ENCODE assay signal across 19 mouse cellular contexts in the genomic region with DNA sequence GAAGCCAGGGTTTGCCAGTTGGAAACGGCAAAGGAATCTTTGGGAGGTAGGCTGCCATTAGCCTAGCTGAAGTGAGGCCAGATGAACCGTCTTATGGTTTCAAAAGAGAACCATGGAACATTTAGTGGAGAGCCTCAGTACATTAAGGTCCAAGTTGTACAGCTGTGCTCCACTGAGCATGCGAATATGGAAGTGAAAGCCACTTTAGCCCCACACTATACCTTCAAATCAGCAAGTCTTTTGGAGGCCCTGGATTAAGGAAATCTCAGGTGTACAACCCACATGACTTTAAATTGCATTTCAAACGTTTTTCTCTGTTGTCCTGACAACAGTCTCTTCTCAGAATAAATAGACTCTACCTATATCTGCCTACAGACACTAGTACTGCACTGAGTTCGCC.
DNase-seq lines count a peak whose midpoint lies in the region; ATAC-seq and TF ChIP-seq lines count a peak whose summit lies in the region.
"Had no signal": no experiment of that assay in that cellular context is flagged by ENCODE, and none has a peak within 500 bp of the region (broad histone marks: within the 10 kb centered on the region; RNA-seq: fewer than 3 reads in every experiment).

No protein-coding gene starts in this region.

- DNase-seq in limb, embryonic 10.5 days (ENCODE audit: low spot score) = no peak
- DNase-seq in CH12.LX (ENCODE audit: extremely low read depth) = peak; percentile 42
- DNase-seq in cerebellum, adult 11-12 months = no peak
- DNase-seq: adrenal gland, adult 2 months; adrenal gland, postnatal 10 days; adrenal gland, postnatal 25 days; B cell, adult 2 months; cerebellum, adult 11 months; cerebellum, adult 2 months; cerebellum, adult 9-10 months; cerebellum, postnatal 10 days; cerebellum, postnatal 25 days had no signal

- TF ChIP-seq POLR2A in CH12.LX (IDR thresholded peaks at IDR 0.05; ENCODE audit: low read depth, low read length) = no peak

- peak; percentile 76; the same call in 1 of the 2 replicates for TF ChIP-seq EP300 in CH12.LX (IDR thresholded peaks at IDR 0.05; ENCODE audit: low read length)

- no peak overlapping the region for H3K4me3 ChIP-seq in limb, embryonic 15.5 days
- H3K4me3 ChIP-seq in limb, embryonic 10.5 days = no peak overlapping the region
- no peak overlapping the region for H3K4me3 ChIP-seq in CH12.LX (replicated peaks in 1 of 3; ENCODE audit: low read depth in 2 of 3, low read length in 2 of 3, poor library complexity in 1 of 3)
- H3K4me3 ChIP-seq: embryonic facial prominence, embryonic 10.5 days; embryonic facial prominence, embryonic 12.5 days; forebrain, embryonic 13.5 days had no signal

- WGBS in limb, embryonic 15.5 days = 59% methylated on average over 5 of the region's 5 CpGs
- 83% methylated on average over 5 of the region's 5 CpGs for WGBS in limb, embryonic 10.5 days

- H3K9me3 ChIP-seq in limb, embryonic 15.5 days = no peaks in the 10 kb centered on the region
- no peaks in the 10 kb centered on the region for H3K9me3 ChIP-seq in limb, embryonic 10.5 days (replicated peaks)
- H3K9me3 ChIP-seq in CH12.LX (replicated peaks; ENCODE audit: low read length) = no peaks in the 10 kb centered on the region
- H3K9me3 ChIP-seq: embryonic facial prominence, embryonic 10.5 days; embryonic facial prominence, embryonic 12.5 days; forebrain, embryonic 13.5 days had no signal

- H3K36me3 ChIP-seq in limb, embryonic 15.5 days = no peaks in the 10 kb centered on the region
- no peaks in the 10 kb centered on the region for H3K36me3 ChIP-seq in limb, embryonic 10.5 days
- H3K36me3 ChIP-seq in CH12.LX (replicated peaks in 1 of 2; ENCODE audit: control insufficient read depth in 1 of 2, insufficient read depth in 1 of 2, low read length in 1 of 2) = no peaks in the 10 kb centered on the region
- H3K36me3 ChIP-seq: embryonic facial prominence, embryonic 10.5 days; embryonic facial prominence, embryonic 12.5 days had no signal

- H3K27ac ChIP-seq in limb, embryonic 15.5 days = peak overlapping the region; percentile 34; the same call in 1 of the 2 replicates
- no peak overlapping the region for H3K27ac ChIP-seq in limb, embryonic 10.5 days
- H3K27ac ChIP-seq in CH12.LX (ENCODE audit: insufficient read depth, low read depth) = 0 out of 2 replicates have a peak overlapping the region, but pooled peaks have one; percentile 10
- H3K27ac ChIP-seq: embryonic facial prominence, embryonic 10.5 days; embryonic facial prominence, embryonic 12.5 days; forebrain, embryonic 13.5 days had no signal

- H3K4me2 ChIP-seq in limb, embryonic 15.5 days = no peak overlapping the region
- H3K4me2 ChIP-seq in CH12.LX (ENCODE audit: insufficient read depth, low read depth, poor library complexity, severe bottlenecking) = peak overlapping the region; percentile 58
- H3K4me2 ChIP-seq: embryonic facial prominence, embryonic 12.5 days; forebrain, embryonic 13.5 days had no signal

- no peak; the same call in 1 of the 2 replicates for ATAC-seq in limb, embryonic 15.5 days (ENCODE audit: insufficient number of reproducible peaks, low FRiP score, low TSS enrichment, low read depth)
- no peak for ATAC-seq in megakaryocyte progenitor cell, adult 5-6 weeks (replicated peaks; ENCODE audit: poor library complexity)
- ATAC-seq: CD4-positive, CD25-positive, alpha-beta regulatory T cell, adult 4 months; forebrain, embryonic 13.5 days; forebrain, embryonic 16.5 days had no signal

- in situ Hi-C loops in CH12.LX (cut with MboI; ENCODE audit: low pct_ligation_motif_present, low pct_unique_long_range_greater_than_20kb, low sequenced_read_pairs) = no loop called here

- peaks cover 17% of the 10 kb centered on the region for H3K4me1 ChIP-seq in limb, embryonic 15.5 days
- peaks cover 29% of the 10 kb centered on the region for H3K4me1 ChIP-seq in limb, embryonic 10.5 days
- H3K4me1 ChIP-seq in CH12.LX (ENCODE audit: control insufficient read depth in 1 of 2, insufficient read depth in 2 of 2) = peaks cover 0 to 23% of the 10 kb centered on the region in 2 experiments; a peak in 2 of 4 replicates

- dilution Hi-C loops in CH12.LX (cut with MboI; ENCODE audit: extremely low pct_ligation_motif_present, extremely low pct_unique_long_range_greater_than_20kb, low sequenced_read_pairs) = no loop called here

- no peaks in the 10 kb centered on the region for H3K27me3 ChIP-seq in limb, embryonic 15.5 days
- H3K27me3 ChIP-seq in limb, embryonic 10.5 days (ENCODE audit: low read depth, poor library complexity, severe bottlenecking) = peaks cover 26% of the 10 kb centered on the region
- no peaks in the 10 kb centered on the region for H3K27me3 ChIP-seq in CH12.LX (replicated peaks)
- H3K27me3 ChIP-seq: embryonic facial prominence, embryonic 12.5 days; forebrain, embryonic 13.5 days had no signal

- no peaks in the 10 kb centered on the region for H3K79me2 ChIP-seq in CH12.LX (replicated peaks; ENCODE audit: control insufficient read depth, extremely low read depth, insufficient read depth, poor library complexity, severe bottlenecking)

- no peak for TF ChIP-seq RAD21 in CH12.LX (IDR thresholded peaks at IDR 0.05; ENCODE audit: low read depth, low read length)

- no peak overlapping the region for H3K9ac ChIP-seq in limb, embryonic 15.5 days
- peak overlapping the region; percentile 11; the same call in 1 of the 2 replicates for H3K9ac ChIP-seq in CH12.LX (ENCODE audit: insufficient read depth, low read depth)
- H3K9ac ChIP-seq: embryonic facial prominence, embryonic 12.5 days; forebrain, embryonic 13.5 days had no signal

- TF ChIP-seq CTCF in CH12.LX (conservative IDR thresholded peaks at IDR 0.05 in 1 of 2, IDR thresholded peaks at IDR 0.05 in 1 of 2; ENCODE audit: low read depth in 2 of 2, low read length in 2 of 2) = no peak

TF ChIP-seq in CH12.LX, 34 proteins besides CTCF, POLR2A, EP300 and RAD21:
- TF ChIP-seq NRF1 (IDR thresholded peaks at IDR 0.05; ENCODE audit: low read depth, low read length) (peak; percentile 55; the same call in 1 of the 2 replicates), ZNF384 (IDR thresholded peaks at IDR 0.05; ENCODE audit: low read depth, low read length) (peak; percentile 64; the same call in 1 of the 2 replicates), MAX (IDR thresholded peaks at IDR 0.05; ENCODE audit: low read length) (peak; percentile 57; the same call in 1 of the 2 replicates), ZC3H11A (IDR thresholded peaks at IDR 0.05; ENCODE audit: low read depth, low read length) (no peak), TBP (conservative IDR thresholded peaks at IDR 0.05; ENCODE audit: low read depth, low read length) (no peak), ETS1 (conservative IDR thresholded peaks at IDR 0.05; ENCODE audit: low read depth, low read length) (no peak; the same call in 1 of the 2 replicates), IRF4 (IDR thresholded peaks at IDR 0.05; ENCODE audit: low read depth, low read length) (peak; percentile 78)
